Mouse (Mus musculus) layer of hippocampus, adult 2 months (tissue): ENCODE data around the gene Git2. TPM values are rescaled to one million over a fixed set of nuclear protein-coding genes. Genes with fewer than 3 reads are reported as not detected.

Experiments
- DNase-seq, 2 experiments: peaks; one replicate each; pipeline ENCODE4 v3.0.0; 2022; ENCODE audit warnings: low spot score in 2 of 2
- H3K27ac ChIP-seq: fragments of 200-600 bp; 2 replicates; pipeline ENCODE4 v1.8.1; 2022
- H3K4me3 ChIP-seq: fragments of 200-600 bp; 2 replicates; pipeline ENCODE4 v1.8.1; 2022; ENCODE audit warnings: mild to moderate bottlenecking
- CTCF ChIP-seq: fragments of 200-600 bp; conservative IDR thresholded peaks from 2 replicates; pipeline ENCODE4 v1.8.1; 2022; ENCODE audit warnings: antibody characterized with exemption, mild to moderate bottlenecking, moderate library complexity
- long read RNA-seq, 2 experiments: library from polyadenylated mRNA; stranded (forward); transcript quantifications; one replicate each; pipeline ENCODE4 v2.0.0; 2021; ENCODE audit warnings: borderline mapping rate in 2 of 2
- total RNA-seq, 2 experiments: library from RNA; stranded (reverse); gene quantifications; 2 replicates each; pipeline ENCODE4 v1.2.3; 2021

Git2 gene
- total RNA-seq = 10 to 100 TPM; 45.7 to 47.5 TPM
- long read RNA-seq, experiment 1, full-length matches to known transcripts = 2 of 19 reads
- long read RNA-seq, experiment 1, partial matches to known transcripts = 9 of 19 reads
- long read RNA-seq, experiment 1, other reads (novel, unspliced or antisense) = 8 of 19 reads
- long read RNA-seq, experiment 2, full-length matches to known transcripts = 3 of 12 reads
- long read RNA-seq, experiment 2, partial matches to known transcripts = 4 of 12 reads
- long read RNA-seq, experiment 2, other reads (novel, unspliced or antisense) = 5 of 12 reads

GRCm38 (mm10) chr5:114775056-114775979 is at the start of gene Git2:
Gene Git2, minus strand, starts transcription at chr5:114775517.
- Histone ChIP-seq H3K27ac (peak within 1 kb of the TSS; percentile 100), H3K4me3 (peak within 1 kb of the TSS; percentile 95)
- TF ChIP-seq CTCF = peak; percentile 48
- DNase-seq = no peak

DNA sequence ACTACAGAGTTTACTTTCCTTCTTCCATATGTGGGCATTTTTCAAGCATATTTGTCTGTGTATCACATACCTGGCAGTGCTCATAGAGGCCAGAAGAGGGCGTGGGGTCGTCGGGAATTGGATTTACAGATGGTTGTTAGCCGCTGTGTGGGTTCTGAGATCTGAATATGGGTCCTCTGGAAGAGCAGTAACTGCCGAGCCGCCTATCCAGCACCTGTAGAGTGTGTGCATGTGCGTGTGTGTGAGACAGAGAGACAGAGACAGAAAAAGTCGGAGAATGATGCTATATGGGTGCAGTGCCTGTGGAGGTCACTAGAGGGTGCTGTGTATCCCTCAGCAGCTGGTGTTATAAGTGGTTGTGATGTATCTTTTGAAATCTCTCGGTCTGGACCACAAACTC is 48.9 kb upstream of the Git2 start:
- no peak overlapping the region for H3K27ac ChIP-seq
- DNase-seq = peak in 1 of 2 experiments; percentile 51
- no peak overlapping the region for H3K4me3 ChIP-seq
- TF ChIP-seq CTCF = peak; percentile 89

DNA sequence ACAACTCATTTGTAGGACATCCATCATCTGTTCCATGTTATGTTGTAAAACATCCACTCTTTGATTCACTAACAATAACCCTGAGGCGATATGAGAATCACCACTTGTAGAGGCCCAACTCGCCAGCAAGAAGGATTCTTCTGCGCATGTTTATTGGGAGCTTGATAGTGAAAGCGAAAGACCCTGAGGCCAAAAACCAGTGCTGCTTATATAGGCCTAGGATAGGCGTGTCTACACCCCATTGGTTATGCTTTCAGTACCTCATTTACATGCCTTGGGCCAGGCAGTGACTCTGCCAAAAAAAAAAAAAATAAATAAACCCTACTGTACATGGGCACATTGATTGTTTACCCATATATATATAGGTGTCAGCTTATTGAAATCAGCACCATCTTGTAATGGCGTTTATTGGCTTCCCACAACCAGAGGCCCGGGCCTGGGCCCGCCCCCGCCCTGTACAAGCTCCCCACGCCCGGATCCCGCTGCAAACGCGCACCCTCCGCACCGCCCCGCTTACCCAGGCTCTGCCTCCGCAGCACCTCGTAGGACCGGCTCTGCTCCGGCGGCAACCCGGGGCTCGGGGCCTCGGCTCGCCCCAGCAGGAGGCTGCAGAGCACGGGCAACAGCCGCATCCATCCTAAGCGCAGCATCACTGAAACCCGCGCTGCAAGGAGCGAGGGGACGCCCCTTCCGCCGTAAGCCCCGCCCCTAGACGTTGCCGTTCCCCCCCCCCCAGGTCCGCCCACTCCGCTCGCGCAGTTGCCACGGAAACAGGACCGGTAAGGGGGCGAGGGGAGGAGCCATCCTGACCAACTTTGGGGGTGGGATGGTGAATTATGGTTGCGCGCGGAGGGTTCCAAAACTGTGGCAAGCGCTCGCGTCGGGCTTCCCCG is 47.7 kb upstream of the Git2 start, which contains the start of gene 1500011B03Rik:
Gene 1500011B03Rik, minus strand, starts transcription at position 673 of the 893 bp plus-strand sequence.
- H3K27ac ChIP-seq = peak within 1 kb of the TSS; percentile 79
- DNase-seq = peak; percentile 81 to 85
- no peak for TF ChIP-seq CTCF
- H3K4me3 ChIP-seq = peak within 1 kb of the TSS; percentile 66

DNA sequence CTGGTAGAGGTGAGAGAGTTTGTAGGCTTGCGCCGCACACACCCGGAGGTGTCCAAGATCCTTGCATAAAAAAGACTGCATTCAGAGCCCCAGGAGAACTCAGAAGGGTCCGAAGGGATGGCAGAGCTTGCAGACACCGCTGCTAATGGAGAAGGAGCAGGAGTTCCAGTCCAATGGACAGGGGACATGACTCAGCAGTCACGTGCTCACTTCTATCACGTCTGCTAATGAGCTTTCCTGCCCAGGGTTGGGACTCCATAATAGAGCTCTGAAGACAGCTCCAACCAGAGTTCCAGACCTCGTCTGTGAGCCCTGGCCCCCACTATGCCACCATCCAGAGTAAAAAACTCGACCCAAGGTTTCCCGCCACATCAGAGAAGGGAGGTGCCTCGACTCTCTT is 42.8 kb upstream of the Git2 start:
- DNase-seq = no peak
- TF ChIP-seq CTCF = no peak
- no peak overlapping the region for H3K27ac ChIP-seq

GRCm38 (mm10) chr5:114816599-114816998 is 41.3 kb upstream of the Git2 start:
- no peak overlapping the region for H3K27ac ChIP-seq

More for the DNA sequence above, 42.8 kb upstream of the Git2 start:
- no peak overlapping the region for H3K4me3 ChIP-seq

GRCm38 (mm10) chr5:114813525-114814181 is 38.3 kb upstream of the Git2 start:
- Histone ChIP-seq H3K4me3 (peak overlapping the region; percentile 71), H3K27ac (peak overlapping the region; percentile 94)
- no peak for TF ChIP-seq CTCF
- peak; percentile 91 for DNase-seq

More at GRCm38 (mm10) chr5:114816599-114816998, 41.3 kb upstream of the Git2 start:
- DNase-seq = no peak
- 0 out of 2 replicates have a peak, but pooled peaks have one; percentile 4 for TF ChIP-seq CTCF
- H3K4me3 ChIP-seq = no peak overlapping the region

- DNase-seq = no peak
- Histone ChIP-seq H3K27ac (peak overlapping the region; percentile 10; the same call in 1 of the 2 replicates), H3K4me3 (no peak overlapping the region)
- TF ChIP-seq CTCF = no peak
Observed at GRCm38 (mm10) chr5:114809826-114810225, 34.5 kb upstream of the Git2 start.

GRCm38 (mm10) chr5:114809181-114809756 is 34.0 kb upstream of the Git2 start:
- DNase-seq = no peak
- Histone ChIP-seq H3K4me3 (no peak overlapping the region), H3K27ac (no peak overlapping the region)
- no peak for TF ChIP-seq CTCF

- DNase-seq = no peak
- H3K27ac ChIP-seq = no peak overlapping the region
- no peak for TF ChIP-seq CTCF
Observed at GRCm38 (mm10) chr5:114808385-114808784, 33.1 kb upstream of the Git2 start.

GRCm38 (mm10) chr5:114807893-114808292 is 32.6 kb upstream of the Git2 start:
- DNase-seq = no peak
- TF ChIP-seq CTCF = no peak

More at GRCm38 (mm10) chr5:114808385-114808784, 33.1 kb upstream of the Git2 start:
- no peak overlapping the region for H3K4me3 ChIP-seq

GRCm38 (mm10) chr5:114807468-114807867 is 32.2 kb upstream of the Git2 start:
- DNase-seq = no peak
- H3K4me3 ChIP-seq = no peak overlapping the region
- TF ChIP-seq CTCF = no peak
- H3K27ac ChIP-seq = peak overlapping the region; percentile 74; the same call in 1 of the 2 replicates

More at GRCm38 (mm10) chr5:114807893-114808292, 32.6 kb upstream of the Git2 start:
- Histone ChIP-seq H3K4me3 (no peak overlapping the region), H3K27ac (no peak overlapping the region)
